Mouse (Mus musculus) embryonic facial prominence, embryonic 13.5 days (tissue): ENCODE results near the gene Kera. TPM values are rescaled to one million over a fixed set of nuclear protein-coding genes. Genes with fewer than 3 reads are reported as not detected.
A peak's percentile ranks its signal among the peaks of the same experiment; 100 is the strongest.

Experiments
- ATAC-seq: fragments of 200-750 bp; cut with Nextera tagmentation; 2 replicates; pipeline ENCODE4 v1.8.0; 2017; ENCODE audit warnings: low read depth; ENCODE audit not compliant: insufficient number of reproducible peaks, insufficient read depth, low FRiP score, low TSS enrichment
- H3K27ac ChIP-seq: fragments of 300-500 bp; sonication (generic); 2 replicates; pipeline ENCODE4 v1.5.1; 2015; ENCODE audit warnings: moderate library complexity, mild to moderate bottlenecking, inconsistent platforms
- H3K27me3 ChIP-seq: fragments of 300-500 bp; sonication (generic); 2 replicates; pipeline ENCODE4 v1.6.1; 2015; ENCODE audit warnings: mild to moderate bottlenecking, inconsistent platforms
- H3K36me3 ChIP-seq: fragments of 300-500 bp; sonication (generic); 2 replicates; pipeline ENCODE4 v1.6.1; 2015; ENCODE audit warnings: mild to moderate bottlenecking, inconsistent platforms
- H3K4me1 ChIP-seq: fragments of 300-500 bp; sonication (generic); 2 replicates; pipeline ENCODE4 v1.6.1; 2015; ENCODE audit warnings: inconsistent platforms
- H3K4me2 ChIP-seq: fragments of 300-500 bp; sonication (generic); 2 replicates; pipeline ENCODE4 v1.6.1; 2015; ENCODE audit warnings: moderate library complexity, mild to moderate bottlenecking, inconsistent platforms
- H3K4me3 ChIP-seq: fragments of 300-500 bp; sonication (generic); 2 replicates; pipeline ENCODE4 v1.5.1; 2015; ENCODE audit warnings: mild to moderate bottlenecking, inconsistent platforms
- H3K9ac ChIP-seq: fragments of 300-500 bp; sonication (generic); 2 replicates; pipeline ENCODE4 v1.6.1; 2015; ENCODE audit warnings: mild to moderate bottlenecking, inconsistent platforms
- H3K9me3 ChIP-seq: fragments of 300-500 bp; sonication (generic); 2 replicates; pipeline ENCODE4 v1.6.1; 2016; ENCODE audit warnings: inconsistent platforms
- WGBS: fragments of 180-500 bp; shearing (Covaris S2); methylation state at CpG from one replicate; pipeline ENCODE4 v1.1.7; 2015; ENCODE audit warnings: mixed read lengths; 5-methylcytosine and 5-hydroxymethylcytosine counted together
- polyA plus RNA-seq: library from polyadenylated mRNA; unstranded; fragments of >200 nt; fragmentation: Nextera tagmentation; extraction: Ambion mirVana; gene quantifications from 2 replicates; pipeline ENCODE4 v1.2.1, GENCODE M21; 2015

Kera gene
- polyA plus RNA-seq, 1 experiment from 2014 or later, result 12.7 TPM

DNA sequence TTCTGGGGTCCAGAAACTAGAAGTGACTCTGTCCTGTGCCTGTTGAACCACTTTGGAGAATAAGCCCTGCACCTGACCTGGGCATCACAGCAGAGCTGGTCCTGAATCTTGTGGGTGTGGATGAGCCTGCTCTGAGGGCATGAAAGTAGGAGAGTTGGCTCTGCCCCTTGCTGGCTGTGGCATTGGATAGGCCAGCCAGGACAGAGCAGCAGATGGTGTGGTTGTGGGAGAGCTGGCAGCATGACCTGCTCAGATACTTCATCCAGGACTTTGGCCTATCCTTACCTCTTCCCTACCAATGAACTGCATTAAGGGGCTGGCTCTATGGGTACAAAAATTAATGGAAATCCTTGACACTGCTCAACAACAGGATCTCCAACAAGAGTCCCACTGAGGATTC, 3.4 kb upstream of the Kera start:
- Histone ChIP-seq H3K9me3 (no peaks in the 10 kb centered on the region), H3K27ac (no peak overlapping the region), H3K4me2 (no peak overlapping the region), H3K36me3 (no peaks in the 10 kb centered on the region), H3K9ac (no peak overlapping the region), H3K27me3 (no peaks in the 10 kb centered on the region), H3K4me3 (no peak overlapping the region), H3K4me1 (peaks cover 5% of the 10 kb centered on the region; the same call in 1 of the 2 replicates)
- ATAC-seq, result no peak

DNA sequence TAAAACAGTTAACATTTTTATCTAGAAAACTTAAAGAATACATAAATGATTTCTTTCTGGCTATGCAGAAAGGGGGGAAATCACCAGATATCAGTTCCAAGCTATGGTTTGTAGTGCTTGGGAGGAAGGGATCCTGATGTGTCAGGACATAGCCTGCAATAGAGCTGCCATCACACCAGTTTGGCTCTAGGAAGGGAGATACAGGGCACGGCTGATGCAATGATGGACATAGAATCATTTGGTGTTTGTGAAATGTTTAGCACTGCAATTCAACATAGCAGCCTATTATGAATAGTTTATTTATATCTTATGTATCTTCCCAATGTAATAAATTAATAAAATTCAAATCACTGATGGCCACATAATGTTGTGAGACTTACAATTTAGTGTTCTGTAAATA, 15.6 kb downstream of the Kera start:
- Histone ChIP-seq H3K4me2 (no peak overlapping the region), H3K9me3 (no peaks in the 10 kb centered on the region), H3K27me3 (no peaks in the 10 kb centered on the region), H3K9ac (no peak overlapping the region), H3K36me3 (no peaks in the 10 kb centered on the region), H3K27ac (no peak overlapping the region), H3K4me3 (no peak overlapping the region), H3K4me1 (peaks cover 9% of the 10 kb centered on the region; the same call in 1 of the 2 replicates)
- ATAC-seq, result no peak
- 92% methylated on average over 1 of the region's 1 CpGs for WGBS

DNA sequence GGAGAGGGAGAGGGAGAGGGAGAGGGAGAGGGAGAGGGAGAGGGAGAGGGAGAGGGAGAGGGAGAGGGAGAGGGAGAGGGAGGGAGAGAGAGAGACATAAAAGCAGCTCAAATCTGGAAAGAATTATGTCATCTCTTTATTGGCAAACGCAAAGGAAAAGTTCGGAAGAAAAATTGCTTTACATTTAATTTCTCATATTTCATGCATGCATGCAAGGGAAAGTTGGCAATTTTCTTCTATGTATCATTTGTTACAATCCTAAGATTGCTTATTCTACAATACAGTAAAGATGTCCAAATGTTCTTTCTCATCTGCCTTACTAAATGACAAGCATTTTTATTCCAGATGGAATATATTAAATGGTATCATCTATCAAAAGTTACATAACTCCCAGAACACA, 17.7 kb downstream of the Kera start:
- H3K9me3 ChIP-seq, result no peaks in the 10 kb centered on the region
- H3K4me2 ChIP-seq, result no peak overlapping the region
- H3K36me3 ChIP-seq, result no peaks in the 10 kb centered on the region
- H3K9ac ChIP-seq, result no peak overlapping the region
- H3K27ac ChIP-seq, result peak overlapping the region; percentile 60
- WGBS, result 22% methylated on average over 2 of the region's 2 CpGs
- no peak overlapping the region for H3K4me3 ChIP-seq
- H3K27me3 ChIP-seq, result no peaks in the 10 kb centered on the region
- H3K4me1 ChIP-seq, result peaks cover 9% of the 10 kb centered on the region; the same call in 1 of the 2 replicates
- no peak for ATAC-seq

DNA sequence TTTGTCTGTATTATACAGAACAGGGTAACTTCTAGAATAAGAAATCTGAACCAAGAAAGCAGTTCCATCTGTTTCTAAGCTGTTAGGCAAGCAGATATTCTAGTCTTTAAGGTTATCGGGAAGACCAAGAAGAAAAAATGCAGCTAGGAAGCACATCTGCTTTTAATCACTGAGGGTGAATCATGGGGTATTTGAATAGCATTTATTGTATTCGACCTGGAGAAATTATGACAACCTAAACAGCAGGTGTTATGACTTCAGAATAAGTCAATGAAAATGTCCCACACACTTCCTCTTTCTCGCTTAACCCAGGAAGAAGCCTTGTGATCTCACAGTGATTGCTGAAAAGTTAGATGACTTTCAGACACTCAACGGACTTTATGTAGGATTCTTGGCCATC, 18.4 kb downstream of the Kera start:
- no peak overlapping the region for H3K4me2 ChIP-seq
- no peaks in the 10 kb centered on the region for H3K27me3 ChIP-seq
- ATAC-seq, result no peak
- peaks cover 9% of the 10 kb centered on the region; the same call in 1 of the 2 replicates for H3K4me1 ChIP-seq
- peak overlapping the region; percentile 74 for H3K27ac ChIP-seq
- 25% methylated on average over 4 of the region's 4 CpGs for WGBS
- no peak overlapping the region for H3K9ac ChIP-seq
- H3K9me3 ChIP-seq, result no peaks in the 10 kb centered on the region
- no peak overlapping the region for H3K4me3 ChIP-seq
- no peaks in the 10 kb centered on the region for H3K36me3 ChIP-seq

DNA sequence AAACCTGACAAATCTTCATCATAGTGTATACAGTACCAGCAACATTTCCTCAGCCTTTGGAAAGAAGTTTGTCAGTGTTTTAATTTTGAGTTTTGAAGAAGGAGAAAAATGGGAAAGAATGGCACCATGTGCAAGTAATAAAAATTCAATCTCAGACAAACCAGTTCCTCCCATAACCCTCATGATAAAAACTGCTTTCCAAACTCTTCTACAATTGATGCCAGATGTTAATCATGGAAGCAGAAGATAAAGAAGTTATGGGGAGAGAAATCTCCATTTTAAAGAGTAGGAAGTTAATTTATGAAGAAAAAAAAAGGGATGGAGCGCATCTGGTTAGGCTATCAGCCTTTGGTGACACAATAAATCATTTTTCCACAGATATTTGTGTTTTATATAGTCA, 19.9 kb downstream of the Kera start:
- ATAC-seq, result no peak
- Histone ChIP-seq H3K9ac (no peak overlapping the region), H3K27ac (peak overlapping the region; percentile 74), H3K4me2 (no peak overlapping the region), H3K27me3 (no peaks in the 10 kb centered on the region), H3K9me3 (no peaks in the 10 kb centered on the region), H3K36me3 (no peaks in the 10 kb centered on the region), H3K4me3 (no peak overlapping the region), H3K4me1 (peaks cover 9% of the 10 kb centered on the region; the same call in 1 of the 2 replicates)
- 43% methylated on average over 1 of the region's 1 CpGs for WGBS

DNA sequence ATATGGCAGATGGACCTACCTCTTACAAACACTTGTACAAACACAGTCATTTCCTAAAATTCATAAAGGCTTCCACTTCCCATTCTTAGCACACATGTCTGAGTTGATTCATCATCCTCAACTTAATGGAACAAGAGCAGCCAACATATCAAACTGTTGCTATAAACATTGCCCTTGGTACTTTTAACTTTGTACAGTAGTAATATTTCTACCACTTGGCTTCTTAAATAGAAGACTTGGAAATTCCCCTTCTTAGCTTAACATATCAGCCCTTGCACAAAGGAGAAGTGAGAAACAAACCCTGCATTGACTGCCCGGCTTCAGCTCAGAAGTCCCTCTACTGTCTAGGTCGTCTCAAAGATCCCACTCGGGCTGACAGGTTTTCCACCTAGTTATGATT, 24.4 kb downstream of the Kera start:
- Histone ChIP-seq H3K4me1 (0 out of 2 replicates have a peak, but pooled peaks cover under 1% of the 10 kb centered on the region), H3K9ac (no peak overlapping the region), H3K9me3 (no peaks in the 10 kb centered on the region), H3K27me3 (no peaks in the 10 kb centered on the region), H3K27ac (no peak overlapping the region), H3K36me3 (no peaks in the 10 kb centered on the region), H3K4me2 (no peak overlapping the region), H3K4me3 (no peak overlapping the region)
- 87% methylated on average over 3 of the region's 3 CpGs for WGBS
- no peak for ATAC-seq

DNA sequence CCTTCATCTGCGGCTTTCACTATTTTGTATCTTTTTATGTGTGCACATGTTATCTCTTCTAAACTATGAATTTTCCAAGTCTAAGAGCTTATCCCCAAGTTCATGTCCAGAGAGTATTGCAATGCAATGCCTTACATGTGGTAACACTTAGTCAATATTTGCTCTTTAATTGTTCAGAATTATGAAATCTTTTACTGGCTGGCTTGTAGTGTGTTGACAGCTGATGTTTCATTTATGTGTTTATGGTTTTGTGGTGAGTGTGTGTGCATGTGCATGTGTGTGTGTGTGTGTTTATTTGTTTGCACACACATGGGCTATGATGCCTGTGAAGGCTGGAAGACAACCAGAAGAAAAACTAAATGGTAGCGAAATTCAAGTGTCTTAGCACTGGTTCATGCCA, 35.2 kb downstream of the Kera start:
- no peak overlapping the region for H3K4me3 ChIP-seq
- no peak overlapping the region for H3K9ac ChIP-seq
- no peaks in the 10 kb centered on the region for H3K9me3 ChIP-seq
- no peaks in the 10 kb centered on the region for H3K36me3 ChIP-seq
- ATAC-seq, result no peak
- no peaks in the 10 kb centered on the region for H3K27me3 ChIP-seq
- H3K4me2 ChIP-seq, result no peak overlapping the region
- WGBS, result 86% methylated on average over 2 of the region's 2 CpGs
- no peaks in the 10 kb centered on the region for H3K4me1 ChIP-seq
- no peak overlapping the region for H3K27ac ChIP-seq

DNA sequence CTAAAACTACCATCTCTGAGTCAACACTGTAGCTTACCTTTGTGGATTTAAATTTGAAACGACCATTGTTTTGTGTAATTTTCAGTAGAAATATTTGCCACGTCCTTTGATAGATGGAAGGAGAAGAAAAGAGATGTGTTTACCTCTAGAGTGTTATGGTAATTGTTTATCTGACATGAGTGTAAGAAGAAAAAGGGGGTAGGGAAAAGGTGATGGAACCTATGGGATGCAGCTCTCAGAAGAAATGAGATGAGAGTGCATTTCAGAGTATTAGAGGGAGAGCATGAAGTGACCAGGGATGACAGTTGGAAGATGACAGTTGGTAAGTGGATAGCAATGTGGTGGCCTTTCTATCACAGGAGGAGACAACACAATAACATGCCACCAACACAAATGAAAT, 37.1 kb downstream of the Kera start, which contains the start of gene Epyc:
TSS of gene Epyc (plus strand) at position 301 of the 400 bp plus-strand sequence.
- Histone ChIP-seq H3K4me1 (no peaks in the 10 kb centered on the region), H3K27me3 (no peaks in the 10 kb centered on the region), H3K9ac (no peak within 1 kb of the TSS), H3K36me3 (no peaks in the 10 kb centered on the region), H3K27ac (no peak within 1 kb of the TSS), H3K9me3 (no peaks in the 10 kb centered on the region), H3K4me3 (no peak within 1 kb of the TSS), H3K4me2 (no peak within 1 kb of the TSS)
- ATAC-seq, result no peak
- WGBS, result 93% methylated on average over 2 of the region's 2 CpGs

DNA sequence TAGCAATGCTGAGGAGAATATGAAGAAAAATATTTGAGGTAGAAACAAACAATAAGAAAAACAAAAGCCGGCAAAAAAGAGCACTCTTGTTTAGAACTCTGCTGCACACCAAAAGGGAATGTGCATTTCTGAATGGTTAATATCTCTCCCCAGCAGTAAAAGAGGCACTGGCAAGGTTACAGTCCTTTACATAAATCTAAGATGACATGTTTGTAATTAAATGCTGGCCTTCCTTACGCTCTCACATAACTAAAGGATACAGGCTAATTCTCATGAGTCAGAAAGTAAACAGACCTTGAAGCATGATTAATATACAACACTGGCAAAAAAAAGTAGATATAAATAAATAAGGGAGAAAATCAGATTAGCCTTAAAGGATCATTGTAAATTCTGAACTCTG, 43.7 kb downstream of the Kera start:
- no peaks in the 10 kb centered on the region for H3K27me3 ChIP-seq
- H3K27ac ChIP-seq, result no peak overlapping the region
- H3K9me3 ChIP-seq, result no peaks in the 10 kb centered on the region
- 31% methylated on average over 2 of the region's 2 CpGs for WGBS
- H3K9ac ChIP-seq, result no peak overlapping the region
- no peak overlapping the region for H3K4me3 ChIP-seq
- no peaks in the 10 kb centered on the region for H3K36me3 ChIP-seq
- H3K4me2 ChIP-seq, result no peak overlapping the region
- ATAC-seq, result no peak; the same call in 1 of the 2 replicates
- H3K4me1 ChIP-seq, result 0 out of 2 replicates have a peak, but pooled peaks cover 5% of the 10 kb centered on the region

DNA sequence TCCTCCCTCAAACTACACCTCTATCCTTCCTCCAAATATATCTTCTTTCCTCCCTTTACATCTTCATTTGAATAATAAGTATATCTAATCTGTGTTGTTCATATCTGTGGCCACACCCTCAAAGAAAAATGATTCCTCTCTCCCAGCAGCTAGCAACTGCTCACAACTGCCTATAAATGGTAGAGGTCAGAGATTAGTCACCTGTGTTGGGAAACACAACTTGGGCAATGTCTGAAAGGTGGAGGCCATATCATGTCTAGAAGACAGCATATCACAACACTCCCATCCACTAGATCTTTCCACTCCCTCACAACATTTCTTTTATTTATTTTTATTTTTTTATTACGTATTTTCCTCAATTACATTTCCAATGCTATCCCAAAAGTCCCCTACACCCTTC, 52.8 kb downstream of the Kera start:
- Histone ChIP-seq H3K4me3 (no peak overlapping the region), H3K36me3 (no peaks in the 10 kb centered on the region), H3K4me2 (no peak overlapping the region), H3K27ac (no peak overlapping the region), H3K27me3 (no peaks in the 10 kb centered on the region), H3K9ac (no peak overlapping the region), H3K4me1 (no peaks in the 10 kb centered on the region), H3K9me3 (no peaks in the 10 kb centered on the region)
- no peak for ATAC-seq
- 76% methylated on average over 1 of the region's 1 CpGs for WGBS

Other genes with a start within 250 kb of the Kera start
- gene Dcn, start 127.3 kb upstream of the Kera start, polyA plus RNA-seq, result 202 and 222 TPM in 2 replicates
- gene Lum, start 41.8 kb upstream of the Kera start, polyA plus RNA-seq, result 240 and 242 TPM in 2 replicates
- 2.6 and 3.1 TPM in 2 replicates for gene Epyc, start 37.2 kb downstream of the Kera start, polyA plus RNA-seq
- not detected in 2 replicates for gene Ccer1, start 86.2 kb downstream of the Kera start, polyA plus RNA-seq
- gene C030005K15Rik, start 119.9 kb downstream of the Kera start, polyA plus RNA-seq, result not detected in 2 replicates